Mouse (Mus musculus): ENCODE measurements around the gene Gm20716.

Gene Gm20716

GRCm38 (mm10) chr2:168223326-168223725 lies 6.8 kb downstream of the Gm20716 start:
- no peak for DNase-seq

- no peak for DNase-seq
Observed at GRCm38 (mm10) chr2:168213788-168214397, 16.3 kb downstream of the Gm20716 start.

GRCm38 (mm10) chr2:168207883-168208282 lies 22.3 kb downstream of the Gm20716 start:
- DNase-seq, result peak; percentile 39

- peak; percentile 98 for DNase-seq
Observed at GRCm38 (mm10) chr2:168206725-168207644, 23.2 kb downstream of the Gm20716 start, which contains the start of gene Adnp. Adnp (minus strand) TSS chr2:168207112.

DNA sequence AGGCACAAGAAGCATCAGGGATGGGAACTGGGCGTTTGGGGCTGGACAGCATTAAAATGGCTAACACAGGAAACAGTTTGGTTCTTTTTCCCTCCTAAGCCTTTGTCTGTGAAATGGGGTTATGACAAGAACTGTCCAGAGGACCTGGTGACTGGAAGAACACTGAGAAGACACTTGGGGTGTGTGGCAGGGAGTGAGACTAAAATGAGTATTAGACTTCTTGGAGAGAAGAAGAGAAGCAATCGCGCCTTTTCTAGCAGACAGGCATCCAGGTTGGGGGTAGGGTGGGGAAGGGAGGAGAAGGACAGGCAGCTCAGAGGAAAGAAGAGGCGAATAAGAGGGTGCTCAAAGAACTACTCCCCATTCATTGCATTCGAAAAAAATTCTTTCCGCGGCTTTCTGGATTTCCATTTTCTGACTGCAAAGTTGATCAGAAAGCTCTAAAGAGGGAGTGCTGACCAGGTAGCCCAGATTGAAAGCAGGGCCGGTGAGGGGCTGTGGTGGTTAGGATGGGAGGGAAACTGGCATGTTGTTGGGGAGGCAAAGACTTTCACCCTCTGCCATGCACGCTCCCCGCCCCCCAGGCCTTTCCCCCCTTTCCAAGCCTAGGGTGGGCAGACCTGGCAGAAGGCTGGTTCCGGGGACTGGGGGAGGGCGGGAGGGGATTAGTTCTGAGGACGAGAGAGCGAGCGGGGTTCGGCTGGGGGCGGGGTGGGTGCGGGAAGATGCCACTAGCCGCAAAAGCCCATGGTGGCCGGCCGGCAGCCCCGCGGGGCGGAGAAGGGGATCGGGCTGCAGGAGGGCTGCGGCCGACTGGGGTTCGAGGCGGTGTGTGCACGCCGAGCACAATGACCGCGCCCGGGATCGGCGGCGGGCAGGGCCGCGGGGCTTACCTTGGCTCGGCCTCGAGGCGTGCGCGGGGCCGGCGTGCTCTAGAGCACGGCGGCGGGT lies 24.2 kb downstream of the Gm20716 start:
- DNase-seq, result peak; percentile 38

DNA sequence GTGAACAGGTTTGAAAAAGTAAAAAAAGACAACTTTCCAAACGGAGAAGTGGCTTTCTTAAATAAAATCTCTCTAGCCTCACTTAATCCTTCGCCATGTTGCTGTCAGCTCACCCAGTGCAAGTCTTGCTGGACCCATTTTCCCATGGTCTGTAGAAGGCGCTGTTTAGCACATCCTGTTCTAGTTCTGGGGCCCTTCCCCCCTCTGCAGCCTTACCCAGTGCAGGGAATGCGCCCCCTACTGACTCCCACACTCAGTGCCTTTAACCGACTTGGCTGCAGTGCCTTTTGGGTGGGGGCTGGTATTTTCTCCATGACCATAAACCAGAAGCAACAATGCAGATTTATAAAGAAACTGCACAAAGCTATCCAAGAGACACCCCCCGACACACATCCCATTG lies 24.9 kb downstream of the Gm20716 start:
- peak; percentile 95 for DNase-seq

GRCm38 (mm10) chr2:168204476-168204999 lies 25.6 kb downstream of the Gm20716 start:
- no peak for DNase-seq

- no peak for DNase-seq
Observed at GRCm38 (mm10) chr2:168200014-168200691, 30.0 kb downstream of the Gm20716 start.

- no peak for DNase-seq
Observed at GRCm38 (mm10) chr2:168199476-168199875, 30.7 kb downstream of the Gm20716 start.

DNA sequence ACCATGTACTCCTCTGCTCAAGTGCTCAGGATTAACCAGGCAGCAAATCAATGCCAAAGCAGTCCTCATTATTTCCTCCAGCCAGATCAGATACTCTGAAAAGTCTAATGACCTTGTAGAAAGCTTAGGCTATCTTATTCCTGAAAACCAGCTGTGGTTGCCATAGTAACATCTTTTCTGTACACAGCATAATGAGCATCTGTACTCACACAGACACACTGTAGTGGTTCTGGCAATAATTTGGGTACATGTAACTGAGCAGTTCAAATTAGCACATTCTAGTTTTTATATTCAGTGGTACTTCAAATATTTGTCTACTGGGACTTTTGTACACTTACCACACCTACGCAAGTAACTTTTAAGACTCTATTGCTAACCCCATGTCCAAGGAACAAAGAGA lies 31.7 kb downstream of the Gm20716 start:
- DNase-seq, result no peak

GRCm38 (mm10) chr2:168195721-168196120 lies 34.4 kb downstream of the Gm20716 start:
- no peak for DNase-seq

GRCm38 (mm10) chr2:168193685-168194084 lies 36.5 kb downstream of the Gm20716 start:
- DNase-seq, result no peak

DNA sequence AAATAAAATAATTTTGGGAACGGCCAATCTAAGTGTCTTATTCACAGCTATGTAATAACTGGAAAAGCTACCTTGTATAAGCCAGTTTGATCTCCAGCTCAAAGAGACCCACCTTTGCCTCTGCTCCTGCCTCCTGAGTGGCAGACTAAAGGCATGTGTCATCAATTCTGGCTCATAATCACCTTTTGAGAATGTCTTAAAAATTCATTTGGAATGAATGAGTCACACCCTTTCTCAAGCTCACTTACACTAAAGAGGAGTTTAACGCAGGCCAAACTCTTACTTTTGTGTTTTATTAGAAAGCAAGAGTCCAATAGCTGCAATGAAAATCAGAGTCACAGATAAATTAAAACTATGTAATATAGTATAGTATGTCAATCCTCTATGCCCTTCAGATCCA lies 38.3 kb downstream of the Gm20716 start:
- no peak for DNase-seq

GRCm38 (mm10) chr2:168175946-168176345 lies 54.2 kb downstream of the Gm20716 start:
- no peak for DNase-seq

DNA sequence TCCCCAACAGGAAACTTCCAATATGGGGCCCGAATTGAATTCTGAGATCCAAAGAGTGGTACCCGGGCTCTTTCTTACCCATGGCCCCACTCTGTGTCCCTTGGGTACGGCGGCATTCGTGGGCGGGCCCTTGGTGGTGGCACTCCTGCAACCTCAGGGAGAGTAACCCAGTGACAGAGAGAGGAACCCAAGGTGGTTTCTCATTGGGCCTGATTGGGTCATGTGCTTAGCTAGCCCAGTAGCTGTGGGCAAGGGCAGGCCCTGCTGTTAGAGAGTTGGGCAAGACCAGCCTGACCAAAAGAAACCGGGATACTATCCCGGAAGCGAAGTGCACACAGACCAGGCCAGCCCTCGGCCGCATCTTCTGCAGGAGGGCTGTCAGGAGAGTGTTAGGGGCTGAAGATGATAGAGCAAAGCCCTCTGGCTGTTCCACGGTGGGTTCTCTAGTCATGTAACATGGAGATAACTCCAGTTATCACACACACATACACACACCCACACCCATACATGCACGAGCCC lies 59.9 kb downstream of the Gm20716 start:
- peak; percentile 89 for DNase-seq

- no peak for DNase-seq
Observed at GRCm38 (mm10) chr2:168169800-168170113, 60.4 kb downstream of the Gm20716 start.

DNA sequence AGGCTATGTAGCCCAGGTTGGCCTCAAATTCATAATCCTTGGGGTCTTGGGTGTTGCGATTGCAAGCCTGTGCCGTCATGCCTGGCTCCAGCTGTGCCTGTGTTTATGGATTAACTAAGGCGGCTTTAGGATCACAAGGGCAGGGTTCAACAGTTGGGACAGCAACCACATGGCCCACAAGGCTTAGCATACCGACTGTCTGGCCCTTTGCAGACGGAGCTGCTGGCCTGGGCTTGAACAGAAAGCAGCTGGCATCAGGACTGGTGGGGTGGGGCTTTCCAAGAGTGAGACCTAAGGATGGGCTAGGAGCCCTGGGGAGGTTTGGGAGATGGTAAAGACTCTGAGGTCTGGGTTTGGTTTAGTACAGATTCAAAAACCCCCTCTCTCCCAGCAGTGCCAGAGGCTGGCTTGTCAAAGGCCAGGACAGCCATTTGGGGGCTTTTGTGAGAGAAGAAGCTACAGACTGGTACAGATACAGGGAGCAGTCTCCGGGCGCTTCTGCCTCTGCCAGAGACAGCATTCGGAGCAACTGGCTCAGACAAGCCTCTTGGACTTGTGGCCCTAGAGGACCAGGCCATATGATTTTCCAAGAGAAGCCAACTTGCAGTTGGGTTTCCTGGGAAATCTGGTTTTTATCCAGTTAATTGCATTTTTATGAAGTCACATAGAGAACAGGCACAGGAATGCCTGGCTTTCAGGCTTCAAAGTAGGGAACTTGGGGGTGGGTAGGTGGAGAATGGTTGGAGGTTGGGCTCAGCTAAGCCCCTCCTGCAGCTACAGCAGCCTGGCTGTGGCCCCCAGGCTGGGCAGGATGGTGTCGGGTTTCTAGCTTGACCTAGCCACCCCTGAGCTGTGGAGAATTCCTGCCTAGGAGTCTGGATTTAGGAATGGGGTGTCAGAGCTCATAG lies 61.0 kb downstream of the Gm20716 start:
- peak; percentile 70 for DNase-seq

- DNase-seq, result no peak
Observed at GRCm38 (mm10) chr2:168167781-168168180, 62.4 kb downstream of the Gm20716 start.

- DNase-seq, result peak; percentile 59
Observed at GRCm38 (mm10) chr2:168166750-168167460, 63.3 kb downstream of the Gm20716 start.

DNA sequence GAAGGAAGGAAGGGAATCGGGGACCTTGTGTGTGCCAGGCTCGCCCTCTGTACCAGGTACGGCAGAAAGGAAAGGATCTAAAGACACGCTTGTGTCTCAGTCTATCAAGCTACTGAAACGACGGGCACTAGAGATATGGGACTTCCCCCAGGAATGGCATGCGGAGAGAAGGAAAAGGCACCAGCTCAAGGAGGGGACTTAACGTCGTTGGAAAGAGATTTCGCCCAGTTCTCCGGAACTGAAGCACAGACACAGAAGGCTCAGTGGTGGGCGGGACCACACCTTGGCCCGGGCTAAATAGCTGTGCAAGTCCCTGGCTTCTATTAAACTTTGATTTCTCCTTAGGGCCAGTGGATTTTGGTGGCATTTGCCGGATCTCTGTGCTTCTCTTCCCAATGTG lies 68.2 kb downstream of the Gm20716 start:
- peak; percentile 44 for DNase-seq
